Mouse (Mus musculus) kidney, adult 2 months (tissue): ENCODE results near the gene Cbr2.

Experiments
- CTCF ChIP-seq: fragments of 200-500 bp; conservative IDR thresholded peaks from 2 replicates; pipeline ENCODE4 v1.5.1; 2011; ENCODE audit warnings: low read depth, mild to moderate bottlenecking, control low read depth, low read length, moderate library complexity, mixed read lengths; ENCODE audit not compliant: insufficient read depth, insufficient read length
- POLR2A ChIP-seq: fragments of 200-500 bp; IDR thresholded peaks from one replicate; pipeline ENCODE4 v1.6.1; 2011; ENCODE audit warnings: low read depth, low read length, control low read depth

DNA sequence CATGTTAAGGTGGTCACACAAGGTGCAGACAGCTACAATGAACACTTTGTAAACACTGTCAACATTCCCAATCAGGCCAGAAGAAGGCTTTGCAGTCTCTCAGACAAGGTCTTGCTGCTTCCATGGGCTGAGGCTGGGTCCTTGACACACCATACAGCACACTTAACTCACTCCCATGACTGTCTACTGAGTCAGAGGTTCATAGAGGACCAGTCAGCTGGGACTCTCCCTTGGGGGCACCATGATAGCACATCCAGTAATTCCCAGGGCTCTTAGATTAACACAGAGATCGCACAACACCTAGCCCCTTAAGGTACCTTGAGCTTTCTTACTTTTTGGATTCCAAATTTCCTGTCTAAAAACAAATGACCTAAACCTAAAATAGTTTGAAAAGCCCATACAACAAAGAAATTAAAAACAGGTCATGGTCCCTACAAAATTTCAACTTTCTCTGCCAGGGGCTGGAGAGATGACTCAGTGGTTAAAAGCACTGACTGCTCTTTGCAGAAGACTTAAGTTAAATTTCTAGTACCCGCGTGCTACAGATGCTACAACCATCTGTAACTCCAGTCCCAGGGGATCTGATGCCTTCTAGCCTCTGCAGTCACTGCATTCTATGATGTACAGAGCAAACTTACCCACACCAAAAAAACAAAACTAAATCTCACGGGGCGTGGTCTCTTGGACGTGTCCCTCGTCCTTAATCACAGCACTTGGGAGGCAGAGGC, 41.7 kb upstream of the Cbr2 start:
- no peak for TF ChIP-seq CTCF
- no peak for TF ChIP-seq POLR2A
